Mouse (Mus musculus): ENCODE data around the gene Zfp524. TPM values are rescaled to one million over a fixed set of nuclear protein-coding genes. Genes with fewer than 3 reads are reported as not detected.
"Not testable (repeated sequence)": the region's sequence is repeated elsewhere in the genome, so short reads cannot be mapped to it uniquely, and the experiment has no call there.

The Zfp524 gene
- polyA plus RNA-seq, 1 experiment = 28.6 TPM

DNA sequence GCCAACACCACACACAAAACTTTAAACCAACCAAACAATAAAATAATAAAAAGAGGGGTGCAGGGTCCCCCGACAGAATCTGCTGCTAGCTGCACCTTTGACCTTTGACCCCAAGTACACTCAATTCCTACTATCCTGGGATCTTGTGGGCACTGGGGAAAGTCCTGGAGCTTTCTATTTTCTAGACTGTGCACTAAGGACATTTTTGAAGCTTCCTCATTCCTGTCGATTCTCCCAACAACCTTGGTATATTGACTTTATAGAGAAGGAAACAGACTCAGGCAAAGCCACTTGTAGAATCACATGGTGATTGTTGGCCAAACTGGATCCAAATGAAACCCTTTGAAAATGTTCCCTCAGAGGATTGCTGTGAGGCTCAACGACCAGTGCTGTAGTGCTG, 1.8 kb downstream of the Zfp524 start:
- no peak for DNase-seq (ENCODE audit: low read depth)

DNA sequence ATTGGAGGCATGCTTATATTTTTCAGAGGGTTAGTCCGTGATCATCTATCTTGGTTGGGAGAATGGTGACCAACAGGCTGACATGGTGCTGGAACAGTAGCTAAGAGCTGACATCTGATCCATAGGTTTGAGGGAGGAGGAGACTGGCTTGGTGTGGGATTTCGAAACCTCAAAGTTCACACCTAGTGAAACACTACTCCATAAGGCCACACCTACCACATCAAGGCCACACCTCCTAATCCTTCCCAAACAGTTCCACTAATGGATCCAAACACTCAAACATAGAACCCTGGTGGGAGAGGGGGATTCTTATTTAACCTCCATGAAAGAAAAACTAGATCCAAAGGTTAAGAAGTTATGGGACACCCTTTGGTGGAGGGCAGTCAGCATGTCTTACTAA, 2.7 kb downstream of the Zfp524 start:
- DNase-seq (ENCODE audit: low read depth) = no peak

DNA sequence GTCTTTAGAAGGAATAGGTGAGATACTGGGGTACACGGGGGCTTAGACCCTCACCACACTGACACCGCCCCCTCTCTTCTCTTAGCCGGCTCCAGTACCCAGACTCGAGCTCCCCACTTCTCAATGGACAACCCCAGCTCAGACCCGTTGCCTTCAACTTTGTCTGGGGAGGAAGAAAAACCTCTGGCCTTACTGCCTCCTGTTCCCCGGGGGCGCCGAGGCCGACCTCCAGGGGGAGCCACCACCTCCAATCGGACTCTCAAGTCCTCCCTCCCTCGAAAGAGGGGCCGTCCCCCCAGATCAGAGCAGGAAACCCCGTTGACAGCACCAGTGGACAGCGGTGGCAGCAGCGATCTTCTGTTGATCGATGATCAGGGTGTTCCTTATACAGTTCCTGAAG, 3.1 kb downstream of the Zfp524 start:
- no peak for DNase-seq (ENCODE audit: low read depth)

DNA sequence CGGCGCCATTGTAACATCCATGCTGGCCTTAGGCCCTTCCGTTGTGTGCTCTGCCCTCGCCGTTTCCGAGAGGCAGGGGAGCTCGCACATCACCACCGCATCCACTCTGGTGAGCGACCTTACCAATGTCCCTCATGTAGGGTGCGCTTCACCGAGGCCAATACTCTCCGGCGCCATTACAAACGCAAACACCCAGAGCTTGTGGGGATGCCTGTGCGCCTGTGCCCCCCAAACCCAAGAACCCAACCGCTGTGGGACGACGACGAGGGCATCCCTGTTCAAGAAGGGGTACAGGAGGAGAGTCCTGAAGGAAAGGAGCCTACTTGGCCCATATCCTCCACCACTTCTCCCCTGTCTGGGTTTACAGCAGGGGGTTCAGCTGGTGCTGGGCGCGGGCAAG, 3.7 kb downstream of the Zfp524 start:
- no peak for DNase-seq (ENCODE audit: low read depth)

DNA sequence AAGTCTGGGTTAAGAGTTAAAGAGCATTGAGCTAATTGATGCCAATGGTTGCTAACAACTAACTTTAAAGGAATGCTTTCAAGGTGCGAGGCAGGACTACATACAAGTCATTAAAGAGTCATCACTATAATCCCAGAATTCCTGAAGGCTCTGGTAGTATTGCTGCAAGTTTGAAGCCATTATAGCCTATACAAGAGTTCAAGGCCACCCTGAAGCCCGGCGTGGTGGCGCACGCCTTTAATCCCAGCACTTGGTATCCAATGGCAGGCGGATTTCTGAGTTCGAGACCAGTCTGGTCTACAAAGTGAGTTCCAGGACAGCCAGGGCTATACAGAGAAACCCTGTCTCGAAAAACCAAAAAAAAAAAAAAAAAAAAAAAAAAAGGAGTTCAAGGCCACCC, 5.4 kb downstream of the Zfp524 start:
- not testable (repeated sequence) for DNase-seq (ENCODE audit: low read depth)

DNA sequence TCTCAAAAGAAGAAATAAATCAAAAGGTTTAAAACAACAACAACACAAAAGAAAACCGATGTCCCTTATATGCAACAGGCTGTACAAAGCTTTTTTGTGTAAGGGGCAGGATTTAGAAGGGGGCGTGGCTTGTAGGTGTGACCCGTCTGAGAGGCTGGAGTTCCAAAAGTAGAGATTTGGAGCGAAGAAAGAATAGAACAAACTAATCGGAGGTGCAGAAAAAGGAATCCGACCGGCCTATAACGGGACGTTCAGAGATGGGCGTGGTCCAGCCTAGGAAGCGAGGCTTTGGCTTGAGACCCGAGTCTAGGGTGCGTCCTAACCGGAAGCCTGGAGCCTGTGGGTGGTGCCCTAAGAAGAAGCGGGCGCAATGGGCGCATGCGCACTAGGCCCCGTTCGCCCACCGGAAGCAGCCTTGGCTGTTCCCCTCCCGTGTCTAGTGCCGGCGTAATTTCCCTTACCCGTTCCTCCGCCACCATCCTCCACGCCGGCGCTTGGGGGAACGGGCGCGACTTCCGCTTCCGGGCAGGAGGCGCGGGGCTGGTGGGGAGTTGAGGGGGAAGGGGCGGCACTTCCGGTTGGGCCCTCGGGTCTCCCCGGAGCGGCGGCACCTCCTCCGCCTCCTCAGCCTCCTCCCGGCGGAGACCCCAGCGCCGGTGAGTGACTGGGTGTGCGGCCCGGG, 5.9 kb downstream of the Zfp524 start, which contains the start of the genes Zfp865 and Ccdc106:
Zfp865 (plus strand) TSS at position 377 of the 682 bp plus-strand sequence.
Ccdc106 (plus strand) TSS at position 554 of the 682 bp plus-strand sequence.
- DNase-seq (ENCODE audit: low read depth) = no peak

DNA sequence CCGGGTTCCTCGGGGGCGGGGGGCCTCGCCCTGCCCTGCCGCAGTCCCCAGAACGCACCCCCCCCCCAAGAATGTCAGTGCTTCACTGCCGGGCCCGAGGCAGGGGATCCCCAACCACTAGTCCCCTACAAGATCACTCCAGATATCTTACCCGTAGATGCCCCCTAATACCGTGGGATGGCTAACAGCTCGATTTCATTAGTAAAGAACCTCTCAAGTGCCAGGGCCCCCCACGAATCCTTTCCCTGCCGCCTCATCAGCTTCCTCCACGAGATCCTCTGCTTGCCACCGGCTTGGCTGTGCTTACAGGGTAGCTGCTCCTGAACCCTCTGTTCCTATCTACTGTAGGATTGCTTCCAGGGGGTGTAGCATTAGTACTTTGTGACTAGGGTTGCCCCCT, 6.5 kb downstream of the Zfp524 start:
- DNase-seq (ENCODE audit: low read depth) = no peak

DNA sequence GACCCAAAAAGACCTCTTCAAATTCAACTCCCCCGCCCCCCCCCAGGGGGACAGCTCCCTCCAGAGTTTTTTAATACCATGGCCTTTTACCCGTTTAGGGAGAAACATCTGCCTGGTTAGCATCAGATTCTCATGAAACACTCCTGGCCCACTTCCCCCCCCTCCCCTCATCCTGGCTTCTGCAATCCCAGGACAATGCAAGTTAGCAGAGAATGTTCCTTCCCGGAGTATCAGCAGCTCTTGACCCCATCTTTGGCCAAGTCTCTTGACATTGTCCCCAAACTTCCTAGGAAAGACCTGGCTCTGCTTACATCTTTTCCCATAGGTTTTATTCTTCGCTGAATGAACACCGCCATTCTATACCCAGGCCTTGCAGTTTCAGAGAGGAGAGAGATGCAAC, 7.0 kb downstream of the Zfp524 start:
- DNase-seq (ENCODE audit: low read depth) = no peak

DNA sequence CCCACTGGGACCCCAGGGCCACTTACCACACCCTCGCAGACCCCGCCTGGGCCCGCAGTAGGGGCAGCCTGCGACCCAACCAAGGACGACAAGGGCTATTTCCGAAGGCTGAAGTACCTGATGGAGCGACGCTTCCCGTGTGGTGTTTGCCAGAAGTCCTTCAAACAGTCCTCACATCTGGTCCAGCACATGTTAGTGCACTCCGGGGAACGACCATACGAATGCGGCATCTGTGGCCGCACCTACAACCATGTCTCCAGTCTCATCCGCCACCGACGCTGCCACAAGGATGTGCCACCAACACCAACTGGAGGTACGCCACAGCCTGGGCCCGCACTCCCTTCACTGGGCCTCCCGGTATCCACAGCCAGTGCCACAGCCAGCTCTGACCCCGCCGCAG, 15.3 kb downstream of the Zfp524 start:
- DNase-seq (ENCODE audit: low read depth) = no peak

DNA sequence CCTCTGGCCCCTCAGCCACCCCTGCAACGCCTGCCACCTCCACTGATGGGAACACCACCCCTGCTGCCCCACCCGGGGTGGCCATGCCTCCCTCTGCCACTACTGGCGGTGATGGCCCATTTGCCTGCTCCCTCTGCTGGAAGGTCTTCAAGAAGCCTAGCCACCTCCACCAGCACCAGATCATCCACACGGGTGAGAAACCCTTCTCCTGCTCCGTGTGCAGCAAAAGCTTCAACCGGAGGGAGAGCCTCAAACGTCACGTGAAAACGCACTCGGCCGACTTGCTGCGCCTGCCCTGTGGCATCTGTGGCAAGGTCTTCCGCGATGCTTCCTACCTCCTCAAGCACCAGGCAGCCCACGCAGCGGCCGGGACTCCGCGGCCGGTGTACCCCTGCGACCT, 15.7 kb downstream of the Zfp524 start:
- DNase-seq (ENCODE audit: low read depth) = no peak

DNA sequence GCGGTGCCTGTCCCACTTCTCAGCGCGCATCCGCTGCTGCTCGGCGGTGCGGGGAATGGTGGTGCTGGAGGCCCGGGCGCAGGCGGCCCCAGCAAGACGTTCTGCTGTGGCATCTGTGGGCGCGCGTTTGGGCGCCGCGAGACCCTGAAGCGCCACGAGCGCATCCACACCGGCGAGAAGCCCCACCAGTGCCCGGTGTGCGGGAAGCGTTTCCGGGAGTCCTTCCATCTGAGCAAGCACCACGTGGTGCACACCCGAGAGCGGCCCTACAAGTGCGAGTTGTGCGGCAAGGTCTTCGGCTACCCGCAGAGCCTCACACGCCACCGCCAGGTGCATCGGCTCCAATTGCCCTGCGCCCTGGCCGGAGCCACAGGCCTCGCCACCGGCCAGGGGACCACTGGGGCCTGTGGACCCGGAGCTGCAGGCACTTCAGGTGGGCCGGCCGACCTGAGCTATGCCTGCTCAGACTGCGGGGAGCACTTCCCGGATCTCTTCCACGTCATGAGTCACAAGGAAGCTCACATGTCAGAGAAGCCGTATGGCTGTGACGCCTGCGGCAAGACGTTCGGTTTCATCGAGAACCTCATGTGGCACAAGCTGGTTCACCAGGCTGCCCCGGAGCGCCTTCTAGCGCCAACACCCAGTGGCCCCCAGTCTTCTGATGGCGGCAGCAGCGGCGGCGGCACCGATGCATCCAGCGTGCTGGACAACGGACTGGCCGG, 16.5 kb downstream of the Zfp524 start:
- no peak for DNase-seq (ENCODE audit: low read depth)

DNA sequence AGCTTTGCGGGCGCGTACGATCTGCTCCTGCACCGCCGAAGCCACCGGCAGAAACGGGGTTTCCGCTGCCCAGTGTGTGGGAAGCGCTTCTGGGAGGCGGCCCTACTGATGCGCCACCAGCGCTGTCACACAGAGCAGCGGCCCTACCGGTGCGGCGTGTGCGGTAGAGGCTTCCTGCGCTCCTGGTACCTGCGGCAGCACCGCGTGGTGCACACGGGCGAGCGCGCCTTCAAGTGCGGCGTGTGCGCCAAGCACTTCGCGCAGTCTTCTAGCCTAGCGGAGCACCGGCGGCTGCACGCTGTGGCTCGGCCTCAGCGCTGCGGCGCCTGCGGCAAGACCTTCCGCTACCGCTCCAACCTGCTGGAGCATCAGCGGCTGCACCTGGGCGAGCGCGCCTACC, 17.3 kb downstream of the Zfp524 start:
- no peak for DNase-seq (ENCODE audit: low read depth)

DNA sequence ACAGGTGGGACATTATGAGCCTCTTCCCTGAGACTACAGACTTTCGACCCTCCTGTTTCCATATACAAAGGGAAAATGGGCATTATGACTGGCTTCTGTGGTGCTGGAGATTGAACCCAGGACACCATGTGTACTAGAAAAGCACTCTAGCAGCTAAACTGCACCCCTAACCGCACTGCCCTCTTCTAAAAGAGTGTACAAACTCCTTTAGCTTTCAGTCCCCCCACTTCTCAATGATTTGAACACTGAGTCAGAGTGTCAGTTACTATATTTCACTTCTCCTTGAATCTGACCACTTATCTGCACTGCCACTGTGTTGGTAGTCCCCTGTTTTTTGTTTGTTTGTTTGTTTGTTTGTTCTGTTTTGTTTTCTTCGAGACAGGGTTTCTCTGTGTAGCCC, 19.6 kb downstream of the Zfp524 start, which contains the start of gene 4632433K11Rik:
4632433K11Rik (plus strand) TSS at position 301 of the 400 bp plus-strand sequence.
- no peak for DNase-seq (ENCODE audit: low read depth)

DNA sequence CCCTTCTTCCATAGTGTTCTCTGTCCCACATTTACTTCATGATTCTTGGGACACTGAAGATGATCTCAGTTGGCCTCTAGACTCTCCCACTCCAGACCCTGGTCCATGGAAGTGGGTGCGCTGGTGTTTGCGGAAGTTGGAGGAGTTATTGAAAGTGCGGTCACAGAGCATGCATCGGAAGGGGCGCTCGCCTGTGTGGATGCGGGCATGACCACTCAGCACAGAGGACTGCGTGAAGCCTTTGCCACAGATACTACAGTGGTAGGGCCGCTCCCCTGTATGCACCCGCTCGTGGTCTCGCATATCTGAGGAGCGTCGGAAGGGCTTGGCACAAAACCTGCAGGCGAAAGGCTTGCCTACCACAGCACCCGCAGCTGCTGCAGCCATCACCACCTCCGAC, 21.4 kb downstream of the Zfp524 start:
- DNase-seq (ENCODE audit: low read depth) = no peak

DNA sequence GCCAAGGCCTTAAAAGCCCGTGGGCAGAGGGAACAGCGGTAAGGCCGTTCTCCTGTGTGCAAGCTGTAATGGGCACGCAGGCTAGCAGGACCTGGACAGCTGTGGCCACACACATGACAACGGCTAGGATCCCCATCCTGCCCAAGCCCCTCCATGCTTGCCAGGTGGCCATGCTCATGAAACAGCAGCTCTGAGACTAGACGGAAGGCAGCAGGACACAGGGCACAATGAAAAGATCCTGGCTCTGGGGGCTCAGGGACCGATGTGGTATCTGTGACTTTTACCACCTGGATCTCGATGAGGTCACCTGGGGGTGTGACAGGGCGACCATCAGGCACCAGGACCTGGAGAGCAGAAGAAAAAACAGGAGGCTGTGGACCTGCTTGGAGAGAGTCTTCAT, 21.9 kb downstream of the Zfp524 start:
- DNase-seq (ENCODE audit: low read depth) = no peak

DNA sequence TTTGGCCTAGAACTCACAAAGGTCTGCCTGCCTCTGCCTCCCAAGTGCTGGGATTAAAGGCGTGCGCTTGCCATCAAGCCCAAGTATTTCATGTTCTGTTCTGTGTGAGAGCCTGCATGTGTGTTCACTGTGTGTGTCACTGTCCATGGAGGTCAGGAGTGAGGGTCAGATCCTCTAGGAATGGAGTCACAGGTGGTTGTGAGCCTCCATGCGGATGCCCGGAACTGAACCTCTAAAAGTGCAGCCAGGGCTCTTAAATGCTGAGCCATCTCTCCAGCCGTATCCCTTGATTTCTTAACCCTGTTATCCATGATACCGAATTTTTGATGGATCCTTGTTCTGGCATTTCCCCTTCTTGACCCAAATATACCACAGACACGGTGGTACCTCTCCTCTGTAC, 22.8 kb downstream of the Zfp524 start:
- no peak for DNase-seq (ENCODE audit: low read depth)

DNA sequence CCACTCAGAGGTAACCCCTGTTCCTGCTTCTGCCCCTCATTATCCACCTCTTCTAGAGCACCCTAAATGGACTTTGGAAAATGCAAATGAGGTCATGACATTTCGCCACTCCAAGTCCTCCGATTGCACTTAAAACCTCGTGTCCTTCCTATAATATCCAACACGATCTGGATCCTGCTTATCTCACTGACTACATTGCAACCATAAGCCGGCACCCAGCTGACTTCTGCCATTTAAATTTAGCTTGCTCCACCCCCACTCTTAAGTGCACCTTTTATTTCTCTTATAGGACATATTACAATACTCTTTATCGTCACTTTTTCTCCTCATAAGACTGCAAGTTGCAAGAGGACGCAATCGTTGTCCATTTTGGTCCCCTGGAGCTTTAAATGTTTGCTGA, 23.3 kb downstream of the Zfp524 start:
- DNase-seq (ENCODE audit: low read depth) = no peak

DNA sequence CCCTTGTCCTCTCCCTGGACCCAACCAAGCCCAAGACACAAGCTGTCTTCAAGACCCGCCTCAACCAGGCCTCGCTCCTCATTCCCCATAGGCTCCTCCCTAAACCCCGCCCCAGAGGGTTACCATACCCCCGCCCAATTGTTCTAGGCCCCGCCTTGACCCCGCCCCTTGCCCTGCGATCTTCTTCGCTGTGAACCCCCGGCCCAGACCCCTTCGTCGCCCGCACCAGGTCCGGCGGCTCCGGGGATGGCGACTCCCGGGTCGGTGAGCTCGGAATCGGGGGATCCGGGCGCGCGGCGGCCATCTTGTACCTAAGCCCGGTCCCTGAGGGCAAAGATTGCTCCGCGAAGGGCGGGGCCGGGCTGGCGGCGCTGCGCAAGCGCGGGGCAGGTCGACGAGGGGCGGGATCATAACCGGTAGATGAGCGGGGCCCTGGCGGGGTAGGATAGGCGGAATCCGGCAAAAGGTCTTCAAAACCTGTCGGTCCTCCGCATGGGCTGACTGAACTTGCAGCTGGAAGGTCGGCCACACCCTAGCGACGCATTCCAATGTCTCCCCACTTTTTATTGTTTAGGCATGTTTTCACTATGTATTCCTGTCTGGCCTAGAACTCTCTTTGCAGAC, 24.0 kb downstream of the Zfp524 start, which contains the start of gene Zfp784:
Zfp784 (minus strand) TSS at position 338 of the 624 bp plus-strand sequence.
- no peak for DNase-seq (ENCODE audit: low read depth)

DNA sequence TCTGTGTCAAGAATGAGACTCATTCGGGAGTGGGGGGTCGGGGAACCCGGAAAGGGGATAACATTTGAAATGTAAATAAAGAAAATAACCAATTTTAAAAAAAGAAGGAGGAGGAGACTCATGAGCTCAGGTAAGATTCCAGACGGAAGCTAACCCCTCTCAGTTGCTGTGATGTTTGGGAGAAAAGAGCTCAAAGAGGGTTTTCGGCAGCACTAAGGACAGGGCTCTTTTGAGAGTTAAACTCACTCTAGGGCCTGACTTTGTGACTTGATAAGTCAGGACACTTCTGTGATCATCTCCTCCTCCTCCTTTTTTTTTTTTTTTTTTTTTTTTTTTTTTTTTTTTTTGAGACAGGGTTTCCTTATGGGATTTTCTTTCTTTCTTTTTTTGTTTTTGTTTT, 24.7 kb downstream of the Zfp524 start:
- no peak for DNase-seq (ENCODE audit: low read depth)

DNA sequence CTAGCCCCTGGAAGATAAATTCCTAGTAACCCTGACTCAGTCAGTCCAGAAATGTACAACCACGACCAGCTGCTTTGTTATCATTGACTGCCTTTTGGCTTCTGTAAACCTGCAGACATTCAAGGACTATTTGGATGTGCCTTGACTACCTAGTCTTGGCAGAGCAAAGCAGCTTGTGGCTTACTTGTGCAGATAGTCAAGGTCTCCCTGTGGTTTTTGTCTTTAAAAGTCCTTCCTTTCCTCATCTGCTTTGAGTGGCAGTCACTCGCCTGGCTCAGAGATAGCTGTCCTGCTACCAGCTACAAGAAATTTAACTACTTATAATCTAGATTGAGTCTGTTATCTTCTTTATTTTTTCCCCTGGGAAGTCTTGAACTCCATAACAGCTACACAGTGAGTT, 30.8 kb downstream of the Zfp524 start:
- DNase-seq (ENCODE audit: low read depth) = no peak

DNA sequence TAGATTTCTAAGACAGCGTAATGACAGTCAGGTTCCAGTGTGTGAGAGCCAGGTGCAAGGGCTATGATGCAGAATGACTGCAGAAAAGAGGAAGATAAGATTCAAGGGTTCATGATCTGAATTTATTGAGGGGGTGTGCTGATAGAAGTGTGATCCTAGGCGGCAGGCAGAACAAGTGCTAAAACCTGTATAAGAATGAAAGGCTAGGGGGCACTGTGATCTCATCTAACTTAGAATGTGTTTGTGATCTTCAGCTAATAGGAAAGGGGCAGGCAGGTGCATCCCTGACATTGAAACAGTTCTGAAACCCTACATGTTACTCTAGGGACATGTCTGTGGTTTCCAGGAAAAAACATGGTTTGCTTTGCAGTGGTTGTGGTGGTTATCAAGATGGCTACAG, 31.9 kb downstream of the Zfp524 start:
- no peak for DNase-seq (ENCODE audit: low read depth)

DNA sequence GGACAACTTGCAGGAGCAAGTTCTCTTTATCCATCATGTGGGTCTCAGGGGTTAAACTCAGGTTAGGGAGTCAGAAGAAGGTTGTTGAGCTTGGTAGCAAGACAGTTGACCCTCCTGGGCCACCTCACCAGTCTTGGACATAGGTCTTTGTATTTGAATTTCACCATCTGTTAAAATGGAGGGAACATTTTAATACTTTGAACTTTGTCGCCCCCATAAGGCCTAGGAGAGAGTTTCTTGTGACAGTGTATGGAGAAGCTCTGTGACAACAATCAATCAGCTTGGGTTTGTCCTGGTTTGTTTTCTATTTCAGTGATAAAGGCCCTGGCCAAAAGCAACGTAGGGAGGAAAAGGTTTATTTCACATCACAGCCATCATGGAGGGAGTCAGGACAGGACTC, 33.1 kb downstream of the Zfp524 start:
- DNase-seq (ENCODE audit: low read depth) = no peak
